Mouse (Mus musculus) spleen, adult 2 months (tissue): ENCODE data around the gene Sergef.
"Not testable (repeated sequence)": the region's sequence is repeated elsewhere in the genome, so short reads cannot be mapped to it uniquely, and the experiment has no call there.

Experiments
- CTCF ChIP-seq: fragments of 200-500 bp; IDR thresholded peaks from 2 replicates; pipeline ENCODE4 v1.5.1; 2011; ENCODE audit warnings: mild to moderate bottlenecking, inconsistent platforms; ENCODE audit not compliant: insufficient read depth, insufficient read length, insufficient replicate concordance; ENCODE audit errors: extremely low read depth
- POLR2A ChIP-seq: fragments of 200-500 bp; IDR thresholded peaks from 2 replicates; pipeline ENCODE4 v1.6.1; 2011; ENCODE audit warnings: low read depth, low read length, inconsistent platforms

DNA sequence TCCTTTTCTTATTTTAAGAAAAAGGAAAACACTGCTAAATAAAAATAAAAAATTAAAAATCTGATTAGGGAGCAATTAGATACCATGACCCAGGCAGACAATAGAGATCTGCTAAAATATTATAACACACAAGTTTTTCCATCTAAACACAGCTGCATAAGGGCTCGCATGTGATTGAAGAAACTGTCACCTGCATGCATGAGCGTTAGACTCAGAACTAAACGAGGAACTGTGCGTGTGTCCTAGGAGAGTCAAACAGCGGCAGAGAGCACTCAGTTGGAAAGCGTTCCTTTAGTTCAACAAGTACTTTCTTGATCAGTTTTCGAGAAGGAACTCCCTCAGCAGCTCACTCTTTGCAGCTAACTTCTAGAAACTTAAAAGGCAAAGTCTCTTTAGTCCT, 39.4 kb upstream of the Sergef start:
- not testable (repeated sequence) for TF ChIP-seq POLR2A, CTCF
